Mouse (Mus musculus) brain, embryonic 14.5 days (tissue): Measurements from ENCODE around the gene Vmn2r110.

Experiments used
- CTCF ChIP-seq: fragments of 200-500 bp; IDR thresholded peaks from 2 replicates; pipeline ENCODE4 v1.5.1; 2012; ENCODE audit warnings: inconsistent platforms, mild to moderate bottlenecking, moderate library complexity, borderline replicate concordance; ENCODE audit not compliant: insufficient read depth, insufficient read length; ENCODE audit errors: extremely low read depth
- POLR2A ChIP-seq: fragments of 200-500 bp; IDR thresholded peaks from 2 replicates; pipeline ENCODE4 v1.6.1; 2012; ENCODE audit warnings: mild to moderate bottlenecking, inconsistent platforms, borderline replicate concordance; ENCODE audit not compliant: poor library complexity, insufficient read depth, insufficient read length, severe bottlenecking; ENCODE audit errors: extremely low read depth

DNA sequence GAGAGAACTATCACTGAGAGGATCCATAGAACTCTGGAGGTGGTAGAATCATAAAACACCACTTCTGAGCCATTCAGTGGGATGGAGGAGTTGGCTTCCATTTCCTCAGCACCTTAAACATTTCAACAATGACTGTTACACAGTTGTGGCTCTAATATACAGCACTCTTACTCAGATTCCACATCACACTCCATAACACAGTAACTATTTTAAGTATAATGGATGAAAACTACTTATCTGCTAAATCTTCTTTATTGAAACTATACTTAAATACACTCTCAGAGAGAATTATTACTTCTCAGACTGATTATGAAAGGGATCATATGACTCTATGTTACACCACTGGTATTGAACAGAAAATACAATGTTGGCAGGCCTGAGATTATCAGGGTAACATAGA, 28.6 kb upstream of the Vmn2r110 start, which contains the start of gene Fpr-rs3:
- TF ChIP-seq CTCF (no peak), POLR2A (no peak)
